Mouse (Mus musculus) brain, embryonic 14.5 days (tissue): ENCODE measurements around the gene Atg4b.

ENCODE experiments used
- CTCF ChIP-seq: fragments of 200-500 bp; IDR thresholded peaks from 2 replicates; pipeline ENCODE4 v1.5.1; 2012; ENCODE audit warnings: inconsistent platforms, mild to moderate bottlenecking, moderate library complexity, borderline replicate concordance; ENCODE audit not compliant: insufficient read depth, insufficient read length; ENCODE audit errors: extremely low read depth
- POLR2A ChIP-seq: fragments of 200-500 bp; IDR thresholded peaks from 2 replicates; pipeline ENCODE4 v1.6.1; 2012; ENCODE audit warnings: mild to moderate bottlenecking, inconsistent platforms, borderline replicate concordance; ENCODE audit not compliant: poor library complexity, insufficient read depth, insufficient read length, severe bottlenecking; ENCODE audit errors: extremely low read depth

DNA sequence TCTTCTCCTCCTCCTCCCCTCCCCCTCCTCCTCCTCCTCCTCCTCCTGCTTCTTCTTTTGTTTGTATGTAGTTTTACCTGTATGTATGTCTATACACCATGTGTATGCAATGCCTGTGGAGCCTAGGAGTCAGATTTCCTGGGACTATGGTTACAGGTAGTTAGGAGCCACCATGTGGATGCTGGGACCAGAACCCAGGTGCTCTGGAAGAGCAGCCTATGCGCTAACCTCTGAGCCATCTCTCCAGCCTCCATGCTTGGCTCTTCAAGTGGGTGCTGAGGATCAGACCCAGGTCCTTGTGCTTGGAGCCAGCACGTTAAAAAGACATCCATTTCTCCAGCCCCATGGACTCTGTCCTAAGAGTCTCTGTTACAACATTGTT, 85.2 kb downstream of the Atg4b start:
- TF ChIP-seq CTCF = no peak
- no peak for TF ChIP-seq POLR2A
